Mouse (Mus musculus) olfactory bulb, adult 2 months (tissue): Measurements from ENCODE around the gene Tmem234.

Experiments
- CTCF ChIP-seq: fragments of 200-500 bp; IDR thresholded peaks from 2 replicates; pipeline ENCODE4 v1.5.1; 2012; ENCODE audit warnings: low read depth, mild to moderate bottlenecking, low read length, moderate library complexity; ENCODE audit not compliant: insufficient read depth
- POLR2A ChIP-seq: fragments of 200-500 bp; IDR thresholded peaks from 2 replicates; pipeline ENCODE4 v1.6.1; 2012; ENCODE audit warnings: mild to moderate bottlenecking, low read depth, low read length, moderate library complexity; ENCODE audit not compliant: insufficient read depth

- TF ChIP-seq CTCF: no peak
- no peak for TF ChIP-seq POLR2A
Observed at GRCm38 (mm10) chr4:129571551-129572084, 28.9 kb upstream of the Tmem234 start.
